9 mouse cellular contexts compared by ENCODE assay signal in the genomic region with DNA sequence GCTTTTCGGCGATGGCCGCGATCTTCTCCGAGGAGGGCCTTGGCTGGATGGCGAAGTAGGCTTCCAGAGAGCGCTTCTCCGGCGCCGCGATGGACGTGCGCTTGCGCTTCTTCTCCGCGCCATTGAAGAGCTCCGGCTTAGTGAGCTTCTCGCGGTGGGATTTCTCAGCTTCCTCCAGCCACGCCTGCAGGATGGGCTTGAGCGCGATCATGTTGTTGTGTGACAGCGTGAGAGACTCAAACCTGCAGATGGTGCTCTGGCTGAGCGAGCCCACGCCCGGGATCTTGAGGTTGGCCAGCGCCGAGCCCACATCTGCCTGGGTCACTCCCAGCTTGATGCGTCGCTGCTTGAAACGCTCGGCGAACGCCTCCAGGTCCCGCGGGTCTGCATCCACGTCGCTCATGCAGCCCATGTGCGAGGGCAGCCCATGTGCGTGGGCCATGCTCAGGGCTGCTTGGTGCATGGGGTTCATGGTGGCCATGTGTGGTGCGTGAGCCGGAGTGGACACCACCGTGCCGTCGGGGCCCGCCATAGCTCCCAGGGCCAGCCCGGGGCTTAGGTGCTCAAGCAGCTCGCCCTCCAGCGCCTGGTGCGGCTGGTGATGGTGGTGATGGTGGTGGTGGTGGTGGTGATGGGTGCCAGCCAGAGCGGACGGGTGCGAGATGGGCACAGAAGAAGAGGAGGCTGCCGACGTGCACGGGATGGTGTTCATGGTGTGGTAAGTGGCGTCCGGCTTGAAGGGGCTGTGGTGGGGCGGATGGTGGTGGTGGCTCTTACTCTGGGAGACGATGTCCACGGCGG. TPM values are rescaled to one million over a fixed set of nuclear protein-coding genes. Genes with fewer than 3 reads are reported as not detected.
DNase-seq lines count a peak whose midpoint lies in the region; ATAC-seq and TF ChIP-seq lines count a peak whose summit lies in the region.
"Had no signal": no experiment of that assay in that cellular context is flagged by ENCODE, and none has a peak within 500 bp of the region (broad histone marks: within the 10 kb centered on the region; RNA-seq: fewer than 3 reads in every experiment).

No protein-coding gene starts in this region.

- H3K36me3 ChIP-seq in heart, embryonic 16.5 days (ENCODE audit: control insufficient read depth, insufficient read depth), result no peaks in the 10 kb centered on the region
- no peaks in the 10 kb centered on the region for H3K36me3 ChIP-seq in forebrain, embryonic 16.5 days (ENCODE audit: control insufficient read depth, insufficient read depth)
- no peaks in the 10 kb centered on the region for H3K36me3 ChIP-seq in midbrain, embryonic 14.5 days (ENCODE audit: control insufficient read depth, insufficient read depth, low read length)
- no peaks in the 10 kb centered on the region for H3K36me3 ChIP-seq in thymus, adult 2 months (ENCODE audit: control insufficient read depth, insufficient read depth, low read length)

- intact Hi-C loops in heart, postnatal 10 days (cut with DNase I), result loop anchor here (5.0 kb wide), 1 partner anchor 212 kb away; no protein-coding TSS in a partner anchor

- peak overlapping the region; percentile 53 for H3K4me3 ChIP-seq in heart, embryonic 16.5 days (ENCODE audit: low read length)
- peak overlapping the region; percentile 7; the same call in 1 of the 2 replicates for H3K4me3 ChIP-seq in forebrain, embryonic 16.5 days (replicated peaks; ENCODE audit: low read length)
- peak overlapping the region; percentile 50 for H3K4me3 ChIP-seq in midbrain, embryonic 14.5 days (replicated peaks; ENCODE audit: low read depth, low read length)
- no peak overlapping the region for H3K4me3 ChIP-seq in thymus, adult 2 months (ENCODE audit: control insufficient read depth, insufficient read depth, low read length)

- no peak overlapping the region for H3K4me2 ChIP-seq in heart, embryonic 16.5 days (ENCODE audit: low read depth, low read length)
- H3K4me2 ChIP-seq in forebrain, embryonic 16.5 days (ENCODE audit: low read length), result peak overlapping the region; percentile 84
- H3K4me2 ChIP-seq in midbrain, embryonic 14.5 days (ENCODE audit: low read length), result peak overlapping the region; percentile 78

- H3K4me1 ChIP-seq in heart, embryonic 16.5 days (ENCODE audit: control insufficient read depth, insufficient read depth, low read length), result peaks cover 13% of the 10 kb centered on the region; the same call in 1 of the 2 replicates
- peaks cover 38% of the 10 kb centered on the region for H3K4me1 ChIP-seq in forebrain, embryonic 16.5 days (replicated peaks; ENCODE audit: control insufficient read depth, insufficient read depth, low read length)
- H3K4me1 ChIP-seq in midbrain, embryonic 14.5 days (ENCODE audit: control insufficient read depth, insufficient read depth, low read length), result peaks cover 24% of the 10 kb centered on the region
- no peaks in the 10 kb centered on the region for H3K4me1 ChIP-seq in thymus, adult 2 months (replicated peaks; ENCODE audit: control insufficient read depth, insufficient read depth, low read length)

- H3K27me3 ChIP-seq in heart, embryonic 16.5 days (ENCODE audit: control insufficient read depth, insufficient read depth, low read length), result peaks cover 73% of the 10 kb centered on the region
- peaks cover 64% of the 10 kb centered on the region for H3K27me3 ChIP-seq in forebrain, embryonic 16.5 days (replicated peaks; ENCODE audit: control insufficient read depth, insufficient read depth, low read length)
- peaks cover 49% of the 10 kb centered on the region for H3K27me3 ChIP-seq in midbrain, embryonic 14.5 days (ENCODE audit: control insufficient read depth, insufficient read depth, low read length)
- H3K27me3 ChIP-seq in thymus, adult 2 months (ENCODE audit: control insufficient read depth, insufficient read depth, low read length), result peaks cover 13% of the 10 kb centered on the region

- ATAC-seq in heart, embryonic 16.5 days (replicated peaks; ENCODE audit: extremely low read depth, insufficient read depth, low FRiP score), result no peak
- peak; percentile 9 for ATAC-seq in forebrain, embryonic 16.5 days
- 0 out of 2 replicates have a peak, but pooled peaks have one; percentile 13 for ATAC-seq in midbrain, embryonic 14.5 days (ENCODE audit: low FRiP score, low TSS enrichment)

- TF ChIP-seq POLR2A in thymus, adult 2 months (IDR thresholded peaks at IDR 0.05; ENCODE audit: control insufficient read depth, extremely low read depth, insufficient read depth, low read length, poor library complexity), result no peak

- DNase-seq in heart, postnatal 10 days, result no peak
- DNase-seq in ZHBTc4 (ENCODE audit: low read depth, low spot score), result peak; percentile 69
- DNase-seq in midbrain, embryonic 14.5 days, result peak; percentile 68
- DNase-seq in ovary, postnatal 14 days (ENCODE audit: low spot score), result no peak
- no peak for DNase-seq in urinary bladder, postnatal 36 days (ENCODE audit: low spot score in 2 of 2)
- no peak for DNase-seq in thymus, adult 2 months

- no peak overlapping the region for H3K27ac ChIP-seq in heart, embryonic 16.5 days (ENCODE audit: low read length)
- H3K27ac ChIP-seq in forebrain, embryonic 16.5 days (ENCODE audit: low read length), result no peak overlapping the region
- peak overlapping the region; percentile 85 for H3K27ac ChIP-seq in midbrain, embryonic 14.5 days (replicated peaks; ENCODE audit: low read depth, low read length)
- H3K27ac ChIP-seq in thymus, adult 2 months (ENCODE audit: control insufficient read depth, insufficient read depth, low read length), result no peak overlapping the region

- 2% methylated on average over 62 of the region's 62 CpGs for WGBS in heart, embryonic 16.5 days
- WGBS in forebrain, embryonic 16.5 days, result under 1% methylated on average over 62 of the region's 62 CpGs
- under 1% methylated on average over 62 of the region's 62 CpGs for WGBS in midbrain, embryonic 14.5 days
- 8% methylated on average over 62 of the region's 62 CpGs for WGBS in thymus, adult 2 months

- no peaks in the 10 kb centered on the region for H3K9me3 ChIP-seq in heart, embryonic 16.5 days (replicated peaks; ENCODE audit: control insufficient read depth, low read length)
- no peaks in the 10 kb centered on the region for H3K9me3 ChIP-seq in forebrain, embryonic 16.5 days (ENCODE audit: control insufficient read depth, low read length)
- no peaks in the 10 kb centered on the region for H3K9me3 ChIP-seq in midbrain, embryonic 14.5 days (ENCODE audit: control insufficient read depth, low read length)

- H3K9ac ChIP-seq in heart, embryonic 16.5 days (ENCODE audit: low read length), result no peak overlapping the region
- no peak overlapping the region for H3K9ac ChIP-seq in forebrain, embryonic 16.5 days (replicated peaks; ENCODE audit: low read depth, low read length)
- peak overlapping the region; percentile 60; the same call in 1 of the 2 replicates for H3K9ac ChIP-seq in midbrain, embryonic 14.5 days (replicated peaks; ENCODE audit: low read length)

- no peak for TF ChIP-seq CTCF in thymus, adult 2 months (IDR thresholded peaks at IDR 0.05; ENCODE audit: borderline replicate concordance, control insufficient read depth, extremely low read depth, insufficient read depth, low read length, poor library complexity)

RNA-seq across cellular contexts. Expression of gene Pou4f2, which starts 1.4 kb away (rescaled TPM):
- not detected in 2 replicates for polyA plus RNA-seq in heart, embryonic 16.5 days (2015; fragmentation: Nextera tagmentation; extraction: Ambion mirVana)
- total RNA-seq in heart, postnatal 10 days (2021), result not detected
- polyA plus RNA-seq in forebrain, embryonic 16.5 days (2015; fragmentation: Nextera tagmentation; extraction: Ambion mirVana), result 0.24 TPM in 1 of 2 replicates, not detected in the other
- polyA plus RNA-seq in midbrain, embryonic 14.5 days (2014; fragmentation: Nextera tagmentation; extraction: Ambion mirVana), result 20.9 and 24.5 TPM in 2 replicates
- 0.06 TPM in 1 of 2 replicates, not detected in the other for polyA plus RNA-seq in thymus, adult 2 months (2012; rRNA removed)
- polyA plus RNA-seq: large intestine, adult 2 months had no signal

Comparison
In these comparisons a context has a peak if more than half of its experiments do, and no peak if none do; other contexts are left out.
1. DNase-seq: peak in ZHBTc4 (single experiment) and midbrain, embryonic 14.5 days (single experiment); none in heart, postnatal 10 days (0 of 2), ovary, postnatal 14 days (single experiment), urinary bladder, postnatal 36 days (0 of 2) and thymus, adult 2 months (single experiment).
2. RNA of gene Pou4f2, which starts 1.4 kb away (polyA plus RNA-seq): 20.9 to 24.5 TPM in midbrain, embryonic 14.5 days; 0.24 TPM in forebrain, embryonic 16.5 days, 0.06 TPM in thymus, adult 2 months and not detected in heart, embryonic 16.5 days; every median in the first group is over 10 times any median in the second.